ENCODE assay signal across 1 mouse cellular context in the genomic region with DNA sequence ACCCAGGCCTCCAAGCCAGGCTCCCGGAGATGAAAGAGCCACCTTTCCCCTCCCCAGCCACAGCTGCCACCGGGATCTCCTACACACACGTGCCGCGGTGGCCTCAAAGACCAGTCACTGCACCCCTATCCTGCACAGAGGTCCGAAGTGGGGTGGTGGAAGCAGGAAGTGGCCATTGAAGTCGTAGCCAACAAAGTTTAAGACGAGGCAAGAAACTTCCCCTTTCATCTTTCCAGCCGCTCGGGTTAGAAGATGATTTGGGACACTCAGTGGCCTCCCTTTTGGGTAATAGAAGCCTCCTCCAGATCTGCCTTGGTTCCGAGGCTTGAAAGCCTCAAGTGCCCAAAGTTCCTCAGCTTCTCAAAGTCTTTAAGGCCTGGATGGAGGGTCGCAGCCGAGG.
TF ChIP-seq lines count a peak whose summit lies in the region.

No protein-coding gene starts in this region.

TF ChIP-seq in CH12.LX, 34 proteins besides CTCF, POLR2A, EP300 and RAD21 (continued from another document):
- TF ChIP-seq JUN (IDR thresholded peaks at IDR 0.05; ENCODE audit: insufficient read depth, low read depth, low read length) (no peak), MXI1 (IDR thresholded peaks at IDR 0.05; ENCODE audit: low read depth, low read length) (peak; percentile 39; the same call in 1 of the 2 replicates)
TF ChIP-seq in CH12.LX: peak in this region for 6.
